Mouse (Mus musculus) layer of hippocampus, postnatal 36 days (tissue): ENCODE data around the gene Vmn1r36. TPM values are rescaled to one million over a fixed set of nuclear protein-coding genes. Genes with fewer than 3 reads are reported as not detected.
"Not testable (repeated sequence)": the region's sequence is repeated elsewhere in the genome, so short reads cannot be mapped to it uniquely, and the experiment has no call there.

ENCODE experiments used
- DNase-seq, 2 experiments: peaks; one replicate each; pipeline ENCODE4 v3.0.0; 2022
- total RNA-seq, 2 experiments: library from RNA; stranded (reverse); gene quantifications; 2 replicates each; pipeline ENCODE4 v1.2.3; 2021

The Vmn1r36 gene
- total RNA-seq: not detected

DNA sequence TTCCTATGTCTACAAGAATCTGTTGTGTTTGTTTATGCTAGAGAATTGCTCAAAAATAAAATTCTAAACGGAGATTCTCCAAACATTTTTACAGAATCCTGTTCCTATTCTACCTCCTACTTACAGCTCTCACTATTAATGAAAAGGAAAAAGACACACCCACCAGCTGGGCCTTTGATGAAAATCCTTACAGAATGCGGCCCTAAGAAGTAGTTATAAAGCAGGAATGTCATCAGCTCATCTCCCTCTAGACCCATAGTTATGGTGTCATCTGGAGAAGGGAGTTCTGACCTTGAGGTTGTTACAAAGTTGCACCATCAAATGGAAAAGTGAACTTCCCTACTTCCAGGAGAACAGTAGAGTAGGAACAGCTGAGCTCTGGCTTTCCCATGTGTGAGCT is at the start of gene Vmn1r36:
Gene Vmn1r36, minus strand, starts transcription at position 101 of the 400 bp plus-strand sequence.
- DNase-seq: not testable (repeated sequence)

DNA sequence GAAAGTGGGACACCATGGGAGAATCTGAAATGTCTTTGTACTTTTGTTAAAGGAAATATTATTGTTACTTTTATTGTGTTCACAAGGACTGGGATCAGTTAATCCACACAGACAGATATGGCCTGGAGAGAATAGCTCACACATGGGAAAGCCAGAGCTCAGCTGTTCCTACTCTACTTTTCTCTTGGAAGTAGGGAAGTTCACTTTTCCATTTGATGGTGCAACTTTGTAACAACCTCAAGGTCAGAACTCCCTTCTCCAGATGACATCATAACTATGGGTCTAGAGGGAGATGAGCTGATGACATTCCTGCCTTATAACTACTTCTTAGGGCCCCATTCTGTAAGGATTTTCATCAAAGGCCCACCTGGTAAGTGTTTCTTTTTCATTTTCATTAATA is 10.1 kb upstream of the Vmn1r36 start, which contains the start of gene Vmn1r37:
Gene Vmn1r37, plus strand, starts transcription at position 301 of the 400 bp plus-strand sequence.
- not testable (repeated sequence) for DNase-seq

DNA sequence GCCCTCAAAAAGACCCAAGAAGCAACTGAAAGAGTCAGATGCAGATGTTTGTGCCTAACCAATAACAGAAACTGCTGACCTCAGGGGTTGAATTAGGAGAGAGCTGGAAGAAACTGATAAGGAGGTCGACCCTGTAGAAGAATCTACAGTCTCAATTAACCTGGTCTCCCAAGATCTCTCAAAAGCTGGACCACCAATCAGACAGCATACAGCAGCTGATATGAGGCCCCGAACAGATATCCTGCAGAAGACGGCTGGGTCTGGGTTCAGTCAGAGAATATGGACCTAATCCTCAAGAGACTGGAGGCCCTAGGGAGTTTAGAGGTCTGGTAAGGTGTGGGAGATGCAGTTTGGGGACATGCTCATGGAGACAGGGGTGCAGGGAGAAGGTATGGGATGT is 5.1 kb downstream of the Vmn1r36 start:
- DNase-seq: no peak

DNA sequence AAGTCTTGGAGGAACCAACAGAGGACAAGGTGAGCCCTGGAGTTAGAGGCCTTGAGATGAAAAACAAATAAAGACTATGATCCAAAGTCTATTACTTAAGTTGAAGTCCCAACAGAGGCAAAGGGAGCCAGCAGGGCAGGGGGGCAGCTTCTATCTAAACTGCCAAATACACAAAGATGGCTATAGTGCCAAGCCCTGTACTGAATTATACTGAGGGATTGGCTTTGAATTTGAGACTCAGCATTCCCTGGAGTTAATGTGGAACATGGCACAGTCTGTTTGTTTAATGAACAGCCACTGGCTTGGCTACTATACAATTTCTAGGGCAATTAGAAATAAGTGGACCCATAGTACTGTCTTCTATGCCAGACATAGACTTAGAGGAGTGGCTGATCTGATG is 10.1 kb downstream of the Vmn1r36 start:
- no peak for DNase-seq

DNA sequence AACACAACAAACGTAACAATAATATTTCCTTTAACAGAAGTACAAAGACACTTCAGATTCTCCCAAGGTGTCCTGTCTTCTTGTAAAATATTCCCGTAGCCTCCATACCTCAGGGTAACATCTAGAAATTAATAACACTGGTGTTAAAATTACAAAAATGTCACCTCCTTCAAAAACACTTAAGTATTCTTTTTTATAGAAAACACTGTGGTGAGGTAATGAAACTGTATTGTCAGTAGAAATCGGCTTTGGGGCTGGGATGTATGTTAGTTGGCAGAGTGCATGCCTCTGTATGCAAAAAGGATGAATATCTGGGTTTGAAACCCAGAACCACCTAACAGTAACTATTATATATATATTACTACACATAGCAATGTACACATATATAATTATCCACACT is 33.2 kb downstream of the Vmn1r36 start, which contains the start of gene Vmn1r35:
Gene Vmn1r35, minus strand, starts transcription at position 101 of the 400 bp plus-strand sequence.
- DNase-seq: no peak

Other genes with a start within 250 kb of the Vmn1r36 start
- 1 to 10 TPM; 7.0 to 7.2 TPM for gene Mad2l1, start 183.8 kb downstream of the Vmn1r36 start, total RNA-seq
- not detected for gene Vmn1r32, start 159.1 kb downstream of the Vmn1r36 start, total RNA-seq
- not detected for gene Vmn1r33, start 100.9 kb downstream of the Vmn1r36 start, total RNA-seq
- not detected for gene Vmn1r34, start 75.3 kb downstream of the Vmn1r36 start, total RNA-seq
- gene Vmn1r35, start 33.3 kb downstream of the Vmn1r36 start, total RNA-seq: not detected
- not detected for gene Vmn1r37, start 10.2 kb upstream of the Vmn1r36 start, total RNA-seq
- not detected for gene Vmn1r38, start 63.5 kb upstream of the Vmn1r36 start, total RNA-seq
- gene Vmn1r39, start 91.4 kb upstream of the Vmn1r36 start, total RNA-seq: not detected
- gene Gng12, start 177.2 kb upstream of the Vmn1r36 start, total RNA-seq: 10 to 100 TPM; 58.5 to 70.2 TPM